Comparison of ENCODE assay signal across 8 mouse cellular contexts in the genomic region with DNA sequence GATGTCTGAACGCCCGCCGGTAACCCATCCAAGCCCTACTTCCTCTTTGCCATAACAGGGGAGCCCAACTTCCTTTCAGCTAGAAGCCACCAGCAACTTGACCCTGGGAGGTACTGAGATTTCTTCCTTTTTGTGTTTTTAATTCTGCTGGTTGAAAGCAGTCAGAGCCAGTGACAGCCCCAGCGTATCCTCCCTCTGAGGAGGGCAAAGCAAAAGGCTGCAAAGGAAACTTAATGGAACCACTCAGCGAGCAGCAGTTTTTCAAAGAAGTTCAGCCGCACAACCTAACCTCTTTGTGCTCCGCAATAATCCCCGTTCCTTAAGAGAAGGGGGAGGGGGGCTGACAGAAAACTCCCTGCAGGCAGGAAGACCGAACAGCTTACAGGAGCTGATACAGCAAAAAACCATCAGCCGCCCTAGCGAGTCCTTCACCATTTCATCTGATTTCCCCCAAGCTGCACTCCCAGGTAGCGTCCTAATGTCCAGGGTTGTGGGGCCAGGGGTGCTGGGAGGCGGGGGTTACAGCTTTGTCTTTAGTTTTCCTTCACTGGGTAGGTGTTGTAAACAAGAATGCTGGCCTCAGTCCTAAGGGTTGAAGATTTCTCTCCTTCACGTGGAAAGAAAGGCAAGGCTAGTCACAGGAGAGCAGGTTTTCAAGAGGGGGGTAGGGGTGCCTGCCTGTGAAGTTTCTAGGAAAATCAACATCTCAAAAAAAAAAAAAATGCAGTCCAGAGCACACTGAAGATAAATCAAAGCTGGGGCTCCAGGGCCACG. TPM values are rescaled to one million over a fixed set of nuclear protein-coding genes. Genes with fewer than 3 reads are reported as not detected.
DNase-seq lines count a peak whose midpoint lies in the region; ATAC-seq lines count a peak whose summit lies in the region.

No protein-coding gene starts in this region.

- 3% methylated on average over 15 of the region's 15 CpGs for WGBS in embryonic facial prominence, embryonic 15.5 days
- WGBS in intestine, embryonic 16.5 days, result 10% methylated on average over 15 of the region's 15 CpGs

- H3K4me1 ChIP-seq in embryonic facial prominence, embryonic 15.5 days, result peaks cover 37% of the 10 kb centered on the region
- peaks cover 17% of the 10 kb centered on the region for H3K4me1 ChIP-seq in intestine, embryonic 16.5 days (ENCODE audit: control insufficient read depth, insufficient read depth, low read length)

- peak overlapping the region; percentile 96 for H3K9ac ChIP-seq in embryonic facial prominence, embryonic 15.5 days
- peak overlapping the region; percentile 88 for H3K9ac ChIP-seq in intestine, embryonic 16.5 days (ENCODE audit: low read depth, low read length)

- no peak for ATAC-seq in embryonic facial prominence, embryonic 15.5 days (ENCODE audit: insufficient number of reproducible peaks, low FRiP score, low TSS enrichment, low read depth)
- no peak for ATAC-seq in intestine, embryonic 16.5 days
- ATAC-seq in megakaryocyte, adult 5-6 weeks (ENCODE audit: poor library complexity, severe bottlenecking), result peak; percentile 59
- no peak for ATAC-seq in erythroid progenitor cell, adult 5-6 weeks (replicated peaks; ENCODE audit: low FRiP score, poor library complexity, severe bottlenecking)

- peak; percentile 4 for DNase-seq in thymus, postnatal 25 days
- DNase-seq in thymus, postnatal 10 days (ENCODE audit: low spot score in 2 of 2), result no peak
- DNase-seq in frontal cortex, postnatal 10 days (ENCODE audit: low spot score in 2 of 2), result no peak
- no peak for DNase-seq in left cerebral cortex, postnatal 36 days (ENCODE audit: low spot score in 2 of 2)

- H3K27ac ChIP-seq in embryonic facial prominence, embryonic 15.5 days (replicated peaks), result peak overlapping the region; percentile 96
- H3K27ac ChIP-seq in intestine, embryonic 16.5 days (ENCODE audit: low read length), result peak overlapping the region; percentile 97

- H3K9me3 ChIP-seq in embryonic facial prominence, embryonic 15.5 days (replicated peaks), result no peaks in the 10 kb centered on the region
- H3K9me3 ChIP-seq in intestine, embryonic 16.5 days (ENCODE audit: control insufficient read depth, low read length), result no peaks in the 10 kb centered on the region

- H3K4me3 ChIP-seq in embryonic facial prominence, embryonic 15.5 days (replicated peaks), result peak overlapping the region; percentile 91
- peak overlapping the region; percentile 98 for H3K4me3 ChIP-seq in intestine, embryonic 16.5 days (ENCODE audit: low read length)

- peak overlapping the region; percentile 78 for H3K4me2 ChIP-seq in embryonic facial prominence, embryonic 15.5 days (replicated peaks)
- peak overlapping the region; percentile 92 for H3K4me2 ChIP-seq in intestine, embryonic 16.5 days (ENCODE audit: low read depth, low read length)

- no peaks in the 10 kb centered on the region for H3K27me3 ChIP-seq in embryonic facial prominence, embryonic 15.5 days
- no peaks in the 10 kb centered on the region for H3K27me3 ChIP-seq in intestine, embryonic 16.5 days (replicated peaks; ENCODE audit: control insufficient read depth, insufficient read depth, low read length)

- no peaks in the 10 kb centered on the region for H3K36me3 ChIP-seq in embryonic facial prominence, embryonic 15.5 days
- no peaks in the 10 kb centered on the region for H3K36me3 ChIP-seq in intestine, embryonic 16.5 days (ENCODE audit: control insufficient read depth, insufficient read depth, low read length)

- intact Hi-C loops in left cerebral cortex, postnatal 36 days (cut with DNase I), result loop anchor here (5.0 kb wide), 1 partner anchor 136 kb away; no protein-coding TSS in a partner anchor

RNA-seq across cellular contexts. Expression of gene Macf1, which starts 21.1 kb away (rescaled TPM):
- polyA plus RNA-seq in embryonic facial prominence, embryonic 15.5 days (2015; fragmentation: Nextera tagmentation; extraction: Ambion mirVana), result 42.5 and 47.1 TPM in 2 replicates
- polyA plus RNA-seq in intestine, embryonic 16.5 days (2015; fragmentation: Nextera tagmentation; extraction: Ambion mirVana), result 18.9 and 19.7 TPM in 2 replicates
- 130 and 137 TPM in 2 replicates for total RNA-seq in megakaryocyte, adult 5-6 weeks (2015)
- total RNA-seq in megakaryocyte, adult 5-6 weeks (2017), result 192 and 219 TPM in 2 replicates
- total RNA-seq in left cerebral cortex, postnatal 36 days (2021), result 100 to 1,000 TPM; 187 to 233 TPM
- 177 and 188 TPM in 2 replicates for total RNA-seq in erythroid progenitor cell, adult 5-6 weeks (2015; ENCODE audit: low replicate concordance)
- 182 and 227 TPM in 2 replicates for total RNA-seq in erythroid progenitor cell, adult 5-6 weeks (2017; ENCODE audit: low replicate concordance)

RNA-seq across cellular contexts. Expression of gene Ndufs5, which starts 54.9 kb away (rescaled TPM):
- 313 and 333 TPM in 2 replicates for polyA plus RNA-seq in embryonic facial prominence, embryonic 15.5 days (2015; fragmentation: Nextera tagmentation; extraction: Ambion mirVana)
- 322 and 330 TPM in 2 replicates for polyA plus RNA-seq in intestine, embryonic 16.5 days (2015; fragmentation: Nextera tagmentation; extraction: Ambion mirVana)
- total RNA-seq in megakaryocyte, adult 5-6 weeks (2015), result 109 and 130 TPM in 2 replicates
- 110 and 139 TPM in 2 replicates for total RNA-seq in megakaryocyte, adult 5-6 weeks (2017)
- 100 to 1,000 TPM; 180 to 195 TPM for total RNA-seq in left cerebral cortex, postnatal 36 days (2021)
- 42.2 and 111 TPM in 2 replicates for total RNA-seq in erythroid progenitor cell, adult 5-6 weeks (2015; ENCODE audit: low replicate concordance)
- 30.5 TPM in 1 of 2 replicates, not detected in the other for total RNA-seq in erythroid progenitor cell, adult 5-6 weeks (2017; ENCODE audit: low replicate concordance)
